Mouse (Mus musculus) lung, postnatal 14 days (tissue): ENCODE measurements at regions not wholly inside any gene's neighbourhood (a gene's known extent, or its start where the extent isn't known, plus 50 kb on each side); places are given as distances from the start of the nearest gene placed in this dataset.

Experiments used
- DNase-seq: peaks from one replicate; pipeline ENCODE4 v3.0.0; 2021

- no peak for DNase-seq
Observed at GRCm38 (mm10) chr6:34246512-34246911, 69.6 kb upstream of the Slc35b4 start.

- no peak for DNase-seq
Observed at GRCm38 (mm10) chr6:34243001-34243400, 66.1 kb upstream of the Slc35b4 start.

GRCm38 (mm10) chr6:34242486-34242885 is 65.6 kb upstream of the Slc35b4 start:
- DNase-seq = no peak

- peak; percentile 15 for DNase-seq
Observed at GRCm38 (mm10) chr6:34235132-34235531, 58.2 kb upstream of the Slc35b4 start.

GRCm38 (mm10) chr6:34234443-34235020 is 57.6 kb upstream of the Slc35b4 start:
- DNase-seq = no peak

GRCm38 (mm10) chr6:34230768-34231381 is 54.0 kb upstream of the Slc35b4 start:
- DNase-seq = peak; percentile 63

GRCm38 (mm10) chr6:34227131-34227530 is 50.2 kb upstream of the Slc35b4 start:
- no peak for DNase-seq
